Mouse (Mus musculus) cortical plate, adult 2 months (tissue): ENCODE measurements around the gene Csf2rb2.

Experiments used
- CTCF ChIP-seq: fragments of 200-500 bp; IDR thresholded peaks from 2 replicates; pipeline ENCODE4 v1.5.1; 2011; ENCODE audit warnings: mild to moderate bottlenecking, control low read depth, low read length; ENCODE audit not compliant: insufficient read depth; ENCODE audit errors: extremely low read depth
- POLR2A ChIP-seq: fragments of 200-500 bp; IDR thresholded peaks from 2 replicates; pipeline ENCODE4 v1.6.1; 2011; ENCODE audit warnings: mild to moderate bottlenecking, low read length, control low read depth; ENCODE audit not compliant: insufficient read depth; ENCODE audit errors: extremely low read depth

- no peak for TF ChIP-seq POLR2A
- no peak for TF ChIP-seq CTCF
These were observed 17.8 kb upstream of the Csf2rb2 start for GRCm38 (mm10) chr15:78323366-78323765.
